Mouse (Mus musculus) lung, postnatal 25 days (tissue): Measurements from ENCODE around the gene Nab1.

ENCODE experiments used
- DNase-seq: peaks from one replicate; pipeline ENCODE4 v3.0.0; 2022; ENCODE audit warnings: low spot score

Nab1 gene

DNA sequence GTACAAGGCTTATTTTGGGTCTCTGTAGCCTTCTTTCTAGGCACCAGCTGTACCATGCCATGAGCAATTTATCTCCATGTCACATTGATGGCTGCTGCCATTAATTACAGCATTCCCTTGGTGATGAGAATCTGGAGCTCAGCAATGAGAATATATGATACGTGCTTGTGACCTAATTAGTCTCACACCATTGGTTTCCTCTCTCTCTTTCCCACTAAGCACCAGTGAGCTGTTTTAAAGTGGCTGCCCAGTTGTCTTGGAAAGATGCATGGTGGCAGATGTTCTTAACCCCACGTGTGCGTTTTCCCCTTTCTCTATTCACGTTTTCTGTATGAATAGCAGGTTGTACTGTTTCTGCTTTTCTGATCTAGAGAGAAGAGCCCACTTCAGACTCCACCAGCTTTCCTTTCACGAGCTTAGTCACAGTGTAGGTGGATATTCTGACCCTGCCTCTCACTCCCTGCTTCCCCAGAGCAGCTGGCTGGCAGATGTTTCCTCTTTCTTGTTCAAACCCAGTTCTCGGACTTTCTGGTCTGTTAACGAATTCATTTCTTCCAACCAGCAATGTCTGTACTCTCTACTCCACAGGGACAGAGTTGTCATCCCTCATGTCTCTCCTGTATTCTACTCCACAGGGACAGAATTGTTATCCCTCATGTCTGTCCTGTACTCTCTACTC, 29.5 kb downstream of the Nab1 start:
- no peak for DNase-seq

DNA sequence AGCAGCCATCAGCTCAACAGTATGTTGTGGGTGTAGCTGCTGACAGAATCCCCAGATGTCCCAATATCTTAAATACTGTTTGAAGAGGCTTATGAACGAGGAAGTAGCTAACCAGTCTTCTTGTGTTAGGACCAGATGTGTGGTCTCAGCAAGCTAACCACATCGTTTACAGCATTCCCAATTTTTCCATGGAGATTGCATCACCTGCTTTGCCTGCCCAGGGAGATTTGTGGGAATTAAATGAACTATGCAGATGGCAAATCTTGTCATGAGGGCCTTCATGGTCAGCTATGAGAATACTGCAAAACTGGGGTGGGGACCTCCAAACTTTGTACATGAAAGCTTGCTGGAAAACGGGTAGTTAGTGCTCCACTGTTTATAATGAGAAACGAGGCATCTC, 30.2 kb downstream of the Nab1 start:
- no peak for DNase-seq

DNA sequence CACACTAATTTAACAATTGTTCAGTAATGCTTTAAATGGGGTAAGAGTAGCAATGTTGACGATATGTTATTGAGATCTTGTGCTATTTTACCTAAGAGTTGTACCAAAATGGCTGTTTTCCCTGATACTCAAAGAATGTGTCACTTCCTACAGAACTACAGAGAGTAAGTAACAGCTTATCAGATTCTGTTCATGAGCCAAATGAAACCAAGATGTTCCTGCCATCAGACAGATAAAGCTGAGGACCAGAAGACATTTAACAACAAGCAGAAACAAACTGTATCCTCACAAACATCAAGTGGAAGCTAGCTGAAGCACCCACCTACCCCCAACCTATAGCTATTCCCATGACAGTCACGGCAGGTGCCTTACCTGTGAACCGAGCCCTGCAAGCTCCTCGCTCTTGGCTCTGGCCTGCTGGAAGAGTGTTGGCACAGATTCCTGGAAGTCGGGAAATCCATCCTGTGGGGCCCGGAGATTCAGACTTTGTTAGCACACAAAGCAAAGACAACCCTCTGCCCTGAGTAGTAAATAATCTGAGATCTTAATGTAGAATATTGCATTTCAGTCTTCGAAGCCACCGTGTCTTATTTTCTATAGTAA, 33.9 kb downstream of the Nab1 start:
- no peak for DNase-seq

GRCm38 (mm10) chr1:52465830-52466229, 34.6 kb downstream of the Nab1 start:
- DNase-seq, result no peak

DNA sequence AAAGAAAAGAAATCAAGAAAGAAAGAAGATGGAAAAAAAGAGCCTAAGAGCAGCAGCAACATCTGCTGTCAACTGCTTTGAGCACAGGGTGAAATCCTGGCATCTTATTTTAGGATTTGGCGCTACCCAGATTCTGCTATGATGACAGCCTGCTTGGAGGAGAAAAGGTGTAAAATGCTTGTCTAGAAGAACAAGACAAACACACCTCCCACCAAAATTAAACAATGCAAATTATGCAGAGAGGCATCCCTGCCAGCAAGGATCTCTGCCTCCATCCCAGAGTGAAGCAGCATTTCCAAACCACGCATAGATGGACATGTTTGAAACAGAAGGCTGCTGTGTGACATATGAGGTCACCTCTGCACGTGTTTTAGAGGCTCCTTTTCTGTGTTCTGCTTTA, 35.2 kb downstream of the Nab1 start:
- no peak for DNase-seq

DNA sequence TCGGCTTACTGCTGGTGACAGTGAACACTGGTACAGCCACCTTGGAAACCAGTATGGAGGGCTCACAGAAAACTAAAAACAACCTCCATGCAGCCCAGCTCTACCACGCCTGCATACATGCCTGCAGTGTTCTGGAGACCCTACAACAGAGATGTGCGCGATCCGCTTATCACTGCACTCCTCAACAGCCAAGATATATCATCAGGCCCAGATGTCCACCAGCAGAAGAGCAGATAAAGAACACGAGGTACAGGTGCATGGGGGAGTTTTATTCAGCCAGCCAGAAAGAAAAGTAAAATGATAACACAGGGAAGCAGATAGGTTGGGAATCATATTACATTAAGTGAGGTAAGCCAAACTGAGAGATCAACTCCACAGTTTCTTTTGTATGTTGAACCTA, 37.2 kb downstream of the Nab1 start:
- no peak for DNase-seq

DNA sequence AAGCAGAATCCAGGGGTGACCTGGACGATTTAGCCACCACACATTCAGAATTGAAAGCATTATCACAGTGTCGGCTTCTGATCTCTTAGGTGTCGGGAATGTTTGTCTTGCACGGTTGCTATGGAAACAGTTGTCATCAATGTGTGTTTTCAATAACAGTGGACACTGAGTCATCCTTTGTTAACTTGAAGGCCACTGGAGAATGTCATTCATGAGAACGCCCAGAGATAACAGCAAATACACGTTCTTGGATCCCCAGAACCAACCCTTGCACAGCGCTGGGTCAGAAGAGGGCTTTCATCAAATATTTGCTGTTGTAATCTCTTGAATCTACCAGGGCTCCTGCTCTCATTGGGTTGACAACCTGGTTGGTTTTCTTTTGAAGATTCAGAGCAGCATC, 43.9 kb downstream of the Nab1 start:
- no peak for DNase-seq

- DNase-seq, result peak; percentile 9
These were observed 45.9 kb downstream of the Nab1 start for GRCm38 (mm10) chr1:52454509-52455001.

GRCm38 (mm10) chr1:52451360-52451759, 49.1 kb downstream of the Nab1 start:
- no peak for DNase-seq

DNA sequence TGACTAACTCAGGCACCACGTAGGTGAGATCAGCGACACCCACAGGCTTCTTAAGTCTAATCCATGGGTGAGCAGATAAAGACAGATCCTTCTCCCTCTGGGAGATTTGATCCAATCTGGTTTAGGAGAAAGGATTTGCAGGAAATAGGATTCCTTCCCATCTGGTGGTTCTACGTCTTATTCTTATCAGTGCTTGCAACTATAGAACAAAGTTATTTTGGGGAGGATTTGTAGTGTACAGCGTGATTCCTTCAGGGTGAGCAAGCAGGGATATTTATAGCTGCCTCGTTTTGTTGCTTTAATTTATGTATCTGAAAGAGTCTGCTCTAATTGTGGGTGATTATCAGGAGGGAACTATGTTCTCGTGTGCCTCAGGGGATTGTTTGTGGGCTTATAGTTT, 64.6 kb downstream of the Nab1 start:
- no peak for DNase-seq

- DNase-seq, result no peak
These were observed 66.4 kb downstream of the Nab1 start for GRCm38 (mm10) chr1:52434085-52434484.

DNA sequence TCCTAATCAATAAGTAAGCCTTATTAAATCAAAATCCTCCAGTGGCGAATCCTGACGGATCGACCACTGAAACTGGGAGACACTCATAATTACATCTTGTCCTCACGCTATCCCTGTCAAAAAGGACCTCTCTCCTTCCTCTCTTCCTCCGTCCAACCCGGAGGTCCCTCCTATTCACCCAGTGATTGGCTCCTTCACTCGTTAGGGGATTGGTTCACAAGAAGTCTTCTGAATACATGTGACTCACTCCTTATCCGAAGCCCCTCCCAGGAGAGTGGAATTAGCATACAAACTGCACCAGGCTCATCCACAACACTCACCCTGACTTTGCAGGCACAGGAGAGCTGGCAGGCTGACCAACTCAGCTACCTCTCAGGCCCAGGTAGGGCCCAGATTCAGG, 68.7 kb downstream of the Nab1 start:
- DNase-seq, result no peak

GRCm38 (mm10) chr1:52430606-52431005, 69.9 kb downstream of the Nab1 start:
- no peak for DNase-seq

GRCm38 (mm10) chr1:52430116-52430515, 70.4 kb downstream of the Nab1 start:
- DNase-seq, result no peak

GRCm38 (mm10) chr1:52427841-52428464, 72.5 kb downstream of the Nab1 start:
- DNase-seq, result no peak

- no peak for DNase-seq
These were observed 76.6 kb downstream of the Nab1 start for GRCm38 (mm10) chr1:52423846-52424245.

DNA sequence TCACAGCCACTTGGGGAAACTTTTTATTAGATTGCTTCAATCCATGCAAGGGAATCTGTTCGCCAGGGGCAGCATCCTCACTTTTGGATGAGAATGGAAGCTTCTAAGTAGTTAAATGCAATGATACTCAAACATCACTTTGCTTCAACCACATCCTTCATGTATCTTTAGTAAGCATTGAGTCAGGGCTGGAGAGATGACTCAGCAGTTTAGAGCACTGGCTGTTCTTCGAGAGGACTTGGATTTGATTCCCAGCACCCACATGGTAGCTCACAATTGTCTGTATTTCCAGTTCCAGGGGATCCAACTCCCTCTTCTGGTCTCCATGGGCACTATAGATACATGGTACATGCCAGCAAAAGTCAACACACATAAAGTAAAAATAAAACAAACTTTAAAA, 77.4 kb downstream of the Nab1 start:
- no peak for DNase-seq

GRCm38 (mm10) chr1:52422137-52422536, 78.3 kb downstream of the Nab1 start:
- DNase-seq, result peak; percentile 14

DNA sequence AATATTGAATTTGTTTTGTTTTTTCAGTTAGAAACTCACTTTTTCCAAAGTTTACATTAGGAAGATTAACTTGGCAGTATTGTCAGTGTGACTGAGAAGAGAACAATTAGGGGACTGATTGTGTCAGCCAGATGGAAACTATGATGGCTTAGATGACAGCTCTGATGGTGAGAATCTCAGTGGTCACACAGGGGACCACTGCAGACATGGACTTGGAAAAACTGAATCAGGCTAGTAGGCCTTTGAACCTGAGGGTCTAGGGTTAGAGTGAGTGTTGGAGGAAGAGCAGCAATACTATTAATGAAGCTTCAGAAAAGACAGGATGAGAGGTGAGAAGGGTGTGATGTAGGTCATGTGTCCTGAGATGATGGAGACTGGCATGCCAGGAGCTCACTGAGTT, 78.9 kb downstream of the Nab1 start:
- DNase-seq, result no peak

DNA sequence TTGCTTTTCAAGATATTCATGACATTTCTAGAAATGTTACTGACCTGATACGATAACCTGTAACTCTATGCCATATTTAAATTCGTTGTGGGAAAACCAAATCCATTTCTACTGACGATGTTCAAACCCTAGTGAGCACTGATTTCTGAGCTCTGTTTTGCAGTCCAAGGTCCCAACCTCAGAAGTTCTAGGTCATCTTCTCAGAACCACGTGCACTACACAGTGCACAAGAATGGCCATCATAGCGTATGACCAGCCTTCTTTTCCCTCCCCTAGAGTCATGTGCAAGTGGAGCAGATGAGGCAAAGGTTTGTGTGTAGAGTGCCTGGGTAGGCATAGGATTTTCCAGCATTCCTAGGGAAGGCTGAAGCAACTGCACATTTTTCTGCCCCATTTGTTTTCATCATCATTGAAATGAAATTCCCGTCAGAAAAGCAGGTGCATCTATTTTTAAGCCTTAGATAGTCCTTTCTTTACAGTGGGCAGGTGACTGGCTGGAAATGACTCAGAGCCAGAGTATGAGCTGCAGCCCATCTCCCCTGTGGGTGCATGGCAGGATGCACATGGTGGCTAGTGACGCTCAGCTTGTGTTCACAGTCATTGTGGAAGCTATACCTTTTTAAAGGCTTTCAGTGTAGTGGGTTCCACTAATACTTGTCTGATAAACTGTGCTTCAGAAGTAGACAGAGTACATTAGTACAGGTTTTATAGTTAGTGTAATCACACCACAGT, 81.2 kb downstream of the Nab1 start:
- no peak for DNase-seq
